Mouse (Mus musculus) embryo, embryonic 9.5 days (tissue): ENCODE measurements around the gene Txndc9.

Experiments
- DNase-seq: peaks from one replicate; pipeline ENCODE4 v3.0.0-alpha.2; 2017; ENCODE audit errors: extremely low spot score

Txndc9 gene

GRCm38 (mm10) chr1:37997867-37998266 is at the start of gene Txndc9, which contains the start of gene Eif5b:
Gene Txndc9, minus strand, starts transcription at chr1:37997893.
Gene Eif5b, plus strand, starts transcription at chr1:37998010.
- DNase-seq = peak; percentile 93

GRCm38 (mm10) chr1:38038898-38039297 is 41.2 kb upstream of the Txndc9 start:
- no peak for DNase-seq

GRCm38 (mm10) chr1:38037375-38037774 is 39.7 kb upstream of the Txndc9 start:
- no peak for DNase-seq

GRCm38 (mm10) chr1:38035521-38035920 is 37.8 kb upstream of the Txndc9 start:
- DNase-seq = no peak

GRCm38 (mm10) chr1:38031391-38031790 is 33.7 kb upstream of the Txndc9 start:
- no peak for DNase-seq

- no peak for DNase-seq
Measured at GRCm38 (mm10) chr1:38027301-38027700, 29.6 kb upstream of the Txndc9 start.

GRCm38 (mm10) chr1:38014551-38015203 is 17.0 kb upstream of the Txndc9 start:
- no peak for DNase-seq

- no peak for DNase-seq
Measured at GRCm38 (mm10) chr1:38012509-38012908, 14.8 kb upstream of the Txndc9 start.

GRCm38 (mm10) chr1:38012104-38012503 is 14.4 kb upstream of the Txndc9 start:
- DNase-seq = no peak

GRCm38 (mm10) chr1:38011647-38012046 is 14.0 kb upstream of the Txndc9 start:
- DNase-seq = no peak

- no peak for DNase-seq
Measured at GRCm38 (mm10) chr1:38006741-38007140, 9.0 kb upstream of the Txndc9 start.

- no peak for DNase-seq
Measured at GRCm38 (mm10) chr1:38003046-38003445, 5.4 kb upstream of the Txndc9 start.

- DNase-seq = no peak
Measured at GRCm38 (mm10) chr1:38001956-38002355, 4.3 kb upstream of the Txndc9 start.

- DNase-seq = no peak
Measured at GRCm38 (mm10) chr1:38000844-38001243, 3.2 kb upstream of the Txndc9 start.

GRCm38 (mm10) chr1:37999552-37999951 is 1.9 kb upstream of the Txndc9 start:
- no peak for DNase-seq

GRCm38 (mm10) chr1:37998371-37999199 is 892 bp upstream of the Txndc9 start:
- DNase-seq = no peak

- DNase-seq = peak; percentile 98
Measured at GRCm38 (mm10) chr1:37996877-37997484, 712 bp downstream of the Txndc9 start.

- no peak for DNase-seq
Measured at GRCm38 (mm10) chr1:37996226-37996625, 1.5 kb downstream of the Txndc9 start.

GRCm38 (mm10) chr1:37987856-37988255 is 9.8 kb downstream of the Txndc9 start:
- DNase-seq = no peak

GRCm38 (mm10) chr1:37985764-37986323 is 11.8 kb downstream of the Txndc9 start:
- DNase-seq = no peak

- DNase-seq = no peak
Measured at GRCm38 (mm10) chr1:37984326-37984725, 13.4 kb downstream of the Txndc9 start.

- no peak for DNase-seq
Measured at GRCm38 (mm10) chr1:37977303-37977702, 20.4 kb downstream of the Txndc9 start.
